Mouse (Mus musculus): Measurements from ENCODE around the gene Pes1. TPM values are rescaled to one million over a fixed set of nuclear protein-coding genes. Genes with fewer than 3 reads are reported as not detected.
A peak's percentile ranks its signal among the peaks of the same experiment; 100 is the strongest.

Pes1 gene
- polyA plus RNA-seq, 2 experiments: 34.2 to 35.4 TPM

GRCm38 (mm10) chr11:3997978-3998720 is 34.4 kb downstream of the Pes1 start:
- Histone ChIP-seq H3K9ac (replicated peaks) (no peak overlapping the region), H3K4me3 (ENCODE audit: insufficient read depth in 1 of 2, low read depth in 2 of 2, low read length in 2 of 2) (no peak overlapping the region), H3K36me3 (replicated peaks; ENCODE audit: control insufficient read depth, insufficient read depth, low read depth) (no peaks in the 10 kb centered on the region), H3K4me2 (ENCODE audit: low read depth) (peak overlapping the region; percentile 23), H3K27ac (no peak overlapping the region), H3K27me3 (ENCODE audit: control insufficient read depth, insufficient read depth, low read length) (peaks cover 15% of the 10 kb centered on the region), H3K9me3 (ENCODE audit: control insufficient read depth, low read length) (no peaks in the 10 kb centered on the region), H3K4me1 (replicated peaks; ENCODE audit: control insufficient read depth in 2 of 2, insufficient read depth in 2 of 2, low read length in 1 of 2) (no peaks in the 10 kb centered on the region)
- no peak for TF ChIP-seq CTCF (IDR thresholded peaks at IDR 0.05; ENCODE audit: low read depth)
- no peak for TF ChIP-seq EP300 (IDR thresholded peaks at IDR 0.05; ENCODE audit: low read depth)
- 2% methylated on average over 66 of the region's 66 CpGs for WGBS (ENCODE audit: insufficient replicate concordance)
- no peak for ATAC-seq (ENCODE audit: insufficient read depth)
- peak in 1 of 3 experiments; percentile 11 for DNase-seq (ENCODE audit: low read depth in 3 of 3, low spot score in 3 of 3)

GRCm38 (mm10) chr11:3999547-3999946 is 35.8 kb downstream of the Pes1 start:
- Histone ChIP-seq H3K27me3 (ENCODE audit: control insufficient read depth, insufficient read depth, low read length) (peaks cover 15% of the 10 kb centered on the region), H3K4me2 (ENCODE audit: low read depth) (no peak overlapping the region), H3K36me3 (replicated peaks; ENCODE audit: control insufficient read depth, insufficient read depth, low read depth) (no peaks in the 10 kb centered on the region), H3K4me3 (ENCODE audit: insufficient read depth in 1 of 2, low read depth in 2 of 2, low read length in 2 of 2) (no peak overlapping the region), H3K9ac (replicated peaks) (no peak overlapping the region), H3K9me3 (ENCODE audit: control insufficient read depth, low read length) (no peaks in the 10 kb centered on the region), H3K27ac (no peak overlapping the region), H3K4me1 (replicated peaks; ENCODE audit: control insufficient read depth in 2 of 2, insufficient read depth in 2 of 2, low read length in 1 of 2) (no peaks in the 10 kb centered on the region)
- no peak for ATAC-seq (ENCODE audit: insufficient read depth)
- no peak for DNase-seq (ENCODE audit: low read depth in 3 of 3, low spot score in 3 of 3)
- no peak for TF ChIP-seq EP300 (IDR thresholded peaks at IDR 0.05; ENCODE audit: low read depth)
- no peak for TF ChIP-seq CTCF (IDR thresholded peaks at IDR 0.05; ENCODE audit: low read depth)
- WGBS (ENCODE audit: insufficient replicate concordance): 67% methylated on average over 5 of the region's 5 CpGs

- no peak overlapping the region for H3K4me2 ChIP-seq (ENCODE audit: low read depth)
- 4% methylated on average over 5 of the region's 5 CpGs for WGBS (ENCODE audit: insufficient replicate concordance)
- no peaks in the 10 kb centered on the region for H3K9me3 ChIP-seq (ENCODE audit: control insufficient read depth, low read length)
- H3K27me3 ChIP-seq (ENCODE audit: control insufficient read depth, insufficient read depth, low read length): peaks cover 15% of the 10 kb centered on the region
- no peak overlapping the region for H3K27ac ChIP-seq
- no peak for ATAC-seq (ENCODE audit: insufficient read depth)
- no peaks in the 10 kb centered on the region for H3K4me1 ChIP-seq (replicated peaks; ENCODE audit: control insufficient read depth in 2 of 2, insufficient read depth in 2 of 2, low read length in 1 of 2)
- DNase-seq (ENCODE audit: low read depth in 3 of 3, low spot score in 3 of 3): peak in 1 of 3 experiments; percentile 15
- H3K4me3 ChIP-seq (ENCODE audit: insufficient read depth in 1 of 2, low read depth in 2 of 2, low read length in 2 of 2): no peak overlapping the region
- H3K36me3 ChIP-seq (replicated peaks; ENCODE audit: control insufficient read depth, insufficient read depth, low read depth): no peaks in the 10 kb centered on the region
- no peak overlapping the region for H3K9ac ChIP-seq (replicated peaks)
- TF ChIP-seq EP300 (IDR thresholded peaks at IDR 0.05; ENCODE audit: low read depth): no peak
- TF ChIP-seq CTCF (IDR thresholded peaks at IDR 0.05; ENCODE audit: low read depth): peak; percentile 84
These were observed 37.8 kb downstream of the Pes1 start for GRCm38 (mm10) chr11:4001603-4002002.

- no peaks in the 10 kb centered on the region for H3K9me3 ChIP-seq (ENCODE audit: control insufficient read depth, low read length)
- H3K27ac ChIP-seq: no peak overlapping the region
- no peaks in the 10 kb centered on the region for H3K36me3 ChIP-seq (replicated peaks; ENCODE audit: control insufficient read depth, insufficient read depth, low read depth)
- no peaks in the 10 kb centered on the region for H3K4me1 ChIP-seq (replicated peaks; ENCODE audit: control insufficient read depth in 2 of 2, insufficient read depth in 2 of 2, low read length in 1 of 2)
- TF ChIP-seq EP300 (IDR thresholded peaks at IDR 0.05; ENCODE audit: low read depth): no peak
- no peak for TF ChIP-seq CTCF (IDR thresholded peaks at IDR 0.05; ENCODE audit: low read depth)
- ATAC-seq (ENCODE audit: insufficient read depth): no peak
- WGBS (ENCODE audit: insufficient replicate concordance): 24% methylated on average over 5 of the region's 5 CpGs
- no peak overlapping the region for H3K4me3 ChIP-seq (ENCODE audit: insufficient read depth in 1 of 2, low read depth in 2 of 2, low read length in 2 of 2)
- H3K4me2 ChIP-seq (ENCODE audit: low read depth): no peak overlapping the region
- no peak for DNase-seq (ENCODE audit: low read depth in 3 of 3, low spot score in 3 of 3)
- no peaks in the 10 kb centered on the region for H3K27me3 ChIP-seq (ENCODE audit: control insufficient read depth, insufficient read depth, low read length)
- no peak overlapping the region for H3K9ac ChIP-seq (replicated peaks)
These were observed 41.5 kb downstream of the Pes1 start for GRCm38 (mm10) chr11:4005220-4005805.

- no peak for DNase-seq (ENCODE audit: low read depth in 3 of 3, low spot score in 3 of 3)
- TF ChIP-seq EP300 (IDR thresholded peaks at IDR 0.05; ENCODE audit: low read depth): no peak
- TF ChIP-seq CTCF (IDR thresholded peaks at IDR 0.05; ENCODE audit: low read depth): peak; percentile 37; the same call in 1 of the 2 replicates
- Histone ChIP-seq H3K27me3 (ENCODE audit: control insufficient read depth, insufficient read depth, low read length) (no peaks in the 10 kb centered on the region), H3K9me3 (ENCODE audit: control insufficient read depth, low read length) (no peaks in the 10 kb centered on the region), H3K4me2 (ENCODE audit: low read depth) (no peak overlapping the region), H3K4me3 (ENCODE audit: insufficient read depth in 1 of 2, low read depth in 2 of 2, low read length in 2 of 2) (no peak overlapping the region), H3K36me3 (replicated peaks; ENCODE audit: control insufficient read depth, insufficient read depth, low read depth) (no peaks in the 10 kb centered on the region), H3K27ac (no peak overlapping the region), H3K9ac (replicated peaks) (no peak overlapping the region), H3K4me1 (replicated peaks; ENCODE audit: control insufficient read depth in 2 of 2, insufficient read depth in 2 of 2, low read length in 1 of 2) (no peaks in the 10 kb centered on the region)
- ATAC-seq (ENCODE audit: insufficient read depth): no peak
- 63% methylated on average over 3 of the region's 3 CpGs for WGBS (ENCODE audit: insufficient replicate concordance)
These were observed 42.7 kb downstream of the Pes1 start for GRCm38 (mm10) chr11:4006462-4006861.

Data from liver, embryonic 14.5 days (tissue).